Mouse (Mus musculus): Measurements from ENCODE around the gene Mios.

GRCm38 (mm10) chr6:8274387-8275054, 65.5 kb downstream of the Mios start:
- peak; percentile 82 for TF ChIP-seq CTCF (IDR thresholded peaks at IDR 0.05; ENCODE audit: low read depth)
- no peak for TF ChIP-seq EP300 (IDR thresholded peaks at IDR 0.05; ENCODE audit: low read depth)
